ENCODE assay signal across 9 mouse cellular contexts in genomic region chr11:117964294-117964693, GRCm38 (mm10). TPM values are rescaled to one million over a fixed set of nuclear protein-coding genes. Genes with fewer than 3 reads are reported as not detected.
DNase-seq lines count a peak whose midpoint lies in the region; ATAC-seq and TF ChIP-seq lines count a peak whose summit lies in the region.
"Had no signal": no experiment of that assay in that cellular context is flagged by ENCODE, and none has a peak within 500 bp of the region (broad histone marks: within the 10 kb centered on the region; RNA-seq: fewer than 3 reads in every experiment).

No protein-coding gene starts in this region.

- H3K9me3 ChIP-seq in embryonic facial prominence, embryonic 13.5 days, result no peaks in the 10 kb centered on the region
- H3K9me3 ChIP-seq in hindbrain, embryonic 15.5 days, result no peaks in the 10 kb centered on the region

- no peak overlapping the region for H3K4me3 ChIP-seq in left cerebral cortex, adult 2 months
- 0 out of 2 replicates have a peak overlapping the region, but pooled peaks have one; percentile 41 for H3K4me3 ChIP-seq in embryonic facial prominence, embryonic 13.5 days
- no peak overlapping the region for H3K4me3 ChIP-seq in hindbrain, embryonic 15.5 days

- ATAC-seq in embryonic facial prominence, embryonic 13.5 days (ENCODE audit: insufficient number of reproducible peaks, insufficient read depth, low FRiP score, low TSS enrichment, low read depth), result no peak
- no peak for ATAC-seq in hindbrain, embryonic 15.5 days (ENCODE audit: low FRiP score, low read depth)

- H3K27me3 ChIP-seq in embryonic facial prominence, embryonic 13.5 days, result peaks cover 15% of the 10 kb centered on the region
- H3K27me3 ChIP-seq in hindbrain, embryonic 15.5 days, result peaks cover 10% of the 10 kb centered on the region; the same call in 1 of the 2 replicates

- H3K9ac ChIP-seq in embryonic facial prominence, embryonic 13.5 days, result peak overlapping the region; percentile 62
- H3K9ac ChIP-seq in hindbrain, embryonic 15.5 days, result no peak overlapping the region

- no peak for DNase-seq in left cerebral cortex, adult 2 months (ENCODE audit: extremely low spot score in 1 of 2, low spot score in 2 of 2)
- no peak for DNase-seq in left cerebral cortex, adult 8-10 months (ENCODE audit: low spot score in 2 of 2)
- peak; percentile 40 for DNase-seq in neural tube, embryonic 10.5 days (ENCODE audit: extremely low spot score, low spot score)
- no peak for DNase-seq in MN1 (ENCODE audit: low spot score)
- DNase-seq in kidney, postnatal 25 days, result no peak
- no peak for DNase-seq in cerebellum, adult 9-11 months
- DNase-seq: adrenal gland, postnatal 36 days had no signal

- intact Hi-C loops in left cerebral cortex, adult 2 months (cut with DNase I), result no loop called here

- no peak; the same call in 1 of the 2 replicates for TF ChIP-seq CTCF in left cerebral cortex, adult 2 months (IDR thresholded peaks at IDR 0.05)

- H3K4me1 ChIP-seq in embryonic facial prominence, embryonic 13.5 days, result peaks cover 70% of the 10 kb centered on the region
- peaks cover 72% of the 10 kb centered on the region for H3K4me1 ChIP-seq in hindbrain, embryonic 15.5 days (replicated peaks)

- H3K4me2 ChIP-seq in embryonic facial prominence, embryonic 13.5 days, result peak overlapping the region; percentile 97
- peak overlapping the region; percentile 84; the same call in 1 of the 2 replicates for H3K4me2 ChIP-seq in hindbrain, embryonic 15.5 days

- 8% methylated on average over 1 of the region's 1 CpGs for WGBS in embryonic facial prominence, embryonic 13.5 days
- 38% methylated on average over 1 of the region's 1 CpGs for WGBS in hindbrain, embryonic 15.5 days

- H3K36me3 ChIP-seq in embryonic facial prominence, embryonic 13.5 days, result peaks cover 11% of the 10 kb centered on the region; the same call in 1 of the 2 replicates
- H3K36me3 ChIP-seq in hindbrain, embryonic 15.5 days, result no peaks in the 10 kb centered on the region

- H3K27ac ChIP-seq in left cerebral cortex, adult 2 months, result peak overlapping the region; percentile 92
- peak overlapping the region; percentile 92 for H3K27ac ChIP-seq in embryonic facial prominence, embryonic 13.5 days
- H3K27ac ChIP-seq in hindbrain, embryonic 15.5 days (replicated peaks), result peak overlapping the region; percentile 55; the same call in 1 of the 2 replicates

RNA-seq across cellular contexts. Expression of gene Socs3, which starts 5.6 kb away (rescaled TPM):
- 1 to 10 TPM; 4.4 to 6.1 TPM for total RNA-seq in left cerebral cortex, adult 2 months (2021)
- 1 to 10 TPM; 3.1 to 7.5 (median 3.6) TPM for total RNA-seq in left cerebral cortex, adult 8-10 months (2022)
- polyA plus RNA-seq in embryonic facial prominence, embryonic 13.5 days (2015; fragmentation: Nextera tagmentation; extraction: Ambion mirVana), result 12.7 and 15.0 TPM in 2 replicates
- polyA plus RNA-seq in hindbrain, embryonic 15.5 days (2015; fragmentation: Nextera tagmentation; extraction: Ambion mirVana), result 7.8 and 9.2 TPM in 2 replicates

RNA-seq across cellular contexts. Expression of gene Pgs1, which starts 21.8 kb away (rescaled TPM):
- total RNA-seq in left cerebral cortex, adult 2 months (2021), result 10 to 100 TPM; 83.3 to 85.5 TPM
- 10 to 100 TPM; 77.9 to 92.4 (median 82.4) TPM for total RNA-seq in left cerebral cortex, adult 8-10 months (2022)
- 37.4 and 39.5 TPM in 2 replicates for polyA plus RNA-seq in embryonic facial prominence, embryonic 13.5 days (2015; fragmentation: Nextera tagmentation; extraction: Ambion mirVana)
- 59.4 and 63.7 TPM in 2 replicates for polyA plus RNA-seq in hindbrain, embryonic 15.5 days (2015; fragmentation: Nextera tagmentation; extraction: Ambion mirVana)
